Mouse (Mus musculus) cerebellum, adult 9-11 months (tissue): ENCODE data around the gene Mink1.
A peak's percentile ranks its signal among the peaks of the same experiment; 100 is the strongest.

Experiments
- DNase-seq: peaks from one replicate; pipeline ENCODE4 v3.0.0; 2022

The Mink1 gene

DNA sequence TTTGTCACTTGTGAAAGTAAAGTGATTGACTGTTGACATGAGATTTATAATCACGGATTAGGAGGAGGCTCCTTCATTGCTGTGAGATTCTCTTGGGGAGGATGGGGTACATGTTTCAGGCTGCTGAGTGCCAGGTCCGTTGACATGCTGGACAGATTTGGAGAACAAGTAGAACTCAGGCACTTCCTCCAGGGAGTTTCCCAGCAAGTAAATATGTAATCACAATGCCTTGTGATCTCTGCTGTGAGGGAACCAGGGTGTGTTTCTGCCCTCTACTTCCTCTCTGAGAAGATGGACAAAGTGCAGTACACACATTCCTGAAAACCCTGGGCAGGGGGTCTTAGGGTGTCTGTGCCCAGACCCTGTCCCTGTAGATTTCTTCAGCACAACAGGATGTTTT lies 33.0 kb downstream of the Mink1 start:
- no peak for DNase-seq

DNA sequence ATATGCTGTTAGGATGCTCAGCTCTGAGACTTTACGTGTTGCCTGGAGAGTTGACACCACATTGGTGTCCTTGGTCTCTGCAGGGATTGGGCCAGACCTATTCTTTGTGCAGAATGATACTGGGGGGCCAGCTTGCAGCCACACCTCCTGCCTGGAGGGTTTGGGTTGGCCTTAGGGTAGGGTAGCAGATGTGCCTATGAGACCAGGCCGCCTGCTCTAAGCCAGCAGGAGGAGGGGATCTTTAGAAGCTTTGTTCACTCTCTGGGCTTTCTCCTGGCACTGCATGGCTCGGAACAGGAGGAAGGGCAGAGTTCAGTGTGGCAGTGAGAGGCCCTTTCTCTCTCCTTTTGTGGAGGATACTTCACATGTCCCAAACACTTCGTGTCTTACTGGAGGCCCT lies 33.4 kb downstream of the Mink1 start:
- DNase-seq: no peak

DNA sequence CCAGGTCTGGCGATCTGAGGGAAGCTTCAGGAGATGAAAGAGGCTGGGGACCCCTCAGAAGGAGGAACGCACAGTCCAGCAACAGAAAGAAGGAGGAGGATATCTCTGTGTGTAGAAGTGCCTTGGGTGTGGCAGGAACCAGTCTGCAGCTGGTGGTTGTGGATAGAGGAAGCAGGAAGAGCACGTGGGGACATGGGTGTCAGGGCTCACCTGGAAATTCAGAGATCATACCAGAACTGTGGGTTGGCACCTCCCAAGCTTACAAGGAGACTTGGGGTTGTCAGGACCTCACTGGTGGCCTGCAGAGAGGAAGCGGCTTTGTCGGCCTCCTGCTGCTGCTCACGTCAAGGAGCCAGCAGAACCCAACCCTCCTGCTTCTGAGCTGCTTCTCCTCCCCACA lies 34.6 kb downstream of the Mink1 start:
- no peak for DNase-seq

DNA sequence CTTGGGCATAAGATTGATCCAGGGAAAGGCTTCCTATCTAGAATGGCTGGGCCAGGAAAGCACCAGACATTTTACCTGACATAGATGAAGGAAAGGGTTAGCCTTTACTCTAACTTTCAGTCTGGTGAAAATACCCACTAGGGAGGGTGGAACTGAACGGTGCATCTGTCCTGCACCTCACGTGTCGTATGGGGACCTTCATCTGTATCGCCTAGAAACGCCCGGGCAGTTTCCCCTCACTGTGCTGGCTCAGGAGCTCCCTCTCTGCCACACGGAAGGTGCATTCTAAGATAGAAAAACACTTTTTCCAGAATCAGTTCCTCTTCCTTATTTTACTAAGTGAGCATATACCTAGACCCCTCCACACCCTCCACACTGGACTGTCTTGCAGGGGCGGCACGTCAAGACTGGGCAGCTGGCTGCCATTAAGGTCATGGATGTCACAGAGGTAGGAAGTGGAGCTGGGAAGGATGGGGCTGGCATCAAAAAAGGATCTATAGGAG lies 35.8 kb downstream of the Mink1 start:
- no peak for DNase-seq

DNA sequence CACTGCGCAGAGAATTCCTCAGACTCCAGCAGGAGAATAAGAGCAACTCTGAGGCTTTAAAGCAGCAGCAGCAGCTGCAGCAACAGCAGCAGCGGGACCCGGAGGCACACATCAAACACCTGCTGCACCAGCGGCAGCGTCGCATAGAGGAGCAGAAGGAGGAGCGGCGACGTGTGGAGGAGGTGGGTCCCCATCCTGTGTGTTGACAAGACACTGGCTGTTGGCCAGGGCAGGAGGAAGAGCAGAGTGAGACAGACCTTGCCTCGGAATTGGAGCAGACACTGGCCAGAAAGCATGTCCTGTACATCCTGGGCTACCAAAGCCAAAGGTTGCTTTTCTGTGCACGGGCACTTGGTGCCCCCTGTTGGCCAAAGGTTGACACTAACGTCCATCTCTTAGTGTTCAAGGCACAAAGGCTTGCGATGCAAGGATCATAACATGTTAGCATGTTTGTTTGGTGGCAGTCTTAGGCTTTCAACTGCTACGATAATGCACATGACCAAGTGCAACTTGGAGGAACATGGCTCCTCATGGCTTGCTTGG lies 42.4 kb downstream of the Mink1 start:
- DNase-seq: peak; percentile 74

DNA sequence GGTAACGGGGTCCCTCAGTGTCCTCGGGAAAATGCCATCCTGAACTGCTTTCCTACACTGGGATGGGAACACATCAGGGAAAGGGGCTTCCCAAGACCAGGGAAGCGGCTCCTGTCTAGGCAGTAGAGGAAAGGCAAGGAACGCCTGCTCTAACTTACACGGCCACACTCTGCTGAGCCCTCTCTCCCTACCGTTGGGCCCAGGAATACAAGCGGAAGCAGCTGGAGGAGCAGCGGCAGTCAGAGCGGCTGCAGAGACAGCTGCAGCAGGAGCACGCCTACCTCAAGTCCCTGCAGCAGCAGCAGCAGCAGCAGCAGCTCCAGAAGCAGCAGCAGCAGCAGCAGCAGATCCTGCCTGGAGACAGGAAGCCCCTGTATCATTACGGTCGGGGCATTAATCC lies 44.0 kb downstream of the Mink1 start:
- DNase-seq: no peak

DNA sequence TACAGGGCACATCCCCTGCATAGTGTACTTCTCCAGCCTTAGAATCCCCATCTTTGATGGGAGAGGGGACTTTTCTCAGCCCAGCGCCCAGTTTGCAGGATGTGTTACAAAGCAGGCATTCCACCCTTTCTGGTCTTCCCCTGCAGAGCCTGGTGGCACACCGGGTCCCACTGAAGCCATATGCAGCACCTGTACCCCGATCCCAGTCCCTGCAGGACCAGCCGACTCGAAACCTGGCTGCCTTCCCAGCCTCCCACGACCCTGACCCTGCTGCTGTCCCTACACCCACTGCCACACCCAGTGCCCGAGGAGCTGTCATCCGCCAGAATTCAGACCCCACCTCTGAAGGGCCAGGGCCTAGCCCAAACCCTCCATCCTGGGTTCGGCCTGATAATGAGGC lies 44.9 kb downstream of the Mink1 start:
- DNase-seq: no peak

DNA sequence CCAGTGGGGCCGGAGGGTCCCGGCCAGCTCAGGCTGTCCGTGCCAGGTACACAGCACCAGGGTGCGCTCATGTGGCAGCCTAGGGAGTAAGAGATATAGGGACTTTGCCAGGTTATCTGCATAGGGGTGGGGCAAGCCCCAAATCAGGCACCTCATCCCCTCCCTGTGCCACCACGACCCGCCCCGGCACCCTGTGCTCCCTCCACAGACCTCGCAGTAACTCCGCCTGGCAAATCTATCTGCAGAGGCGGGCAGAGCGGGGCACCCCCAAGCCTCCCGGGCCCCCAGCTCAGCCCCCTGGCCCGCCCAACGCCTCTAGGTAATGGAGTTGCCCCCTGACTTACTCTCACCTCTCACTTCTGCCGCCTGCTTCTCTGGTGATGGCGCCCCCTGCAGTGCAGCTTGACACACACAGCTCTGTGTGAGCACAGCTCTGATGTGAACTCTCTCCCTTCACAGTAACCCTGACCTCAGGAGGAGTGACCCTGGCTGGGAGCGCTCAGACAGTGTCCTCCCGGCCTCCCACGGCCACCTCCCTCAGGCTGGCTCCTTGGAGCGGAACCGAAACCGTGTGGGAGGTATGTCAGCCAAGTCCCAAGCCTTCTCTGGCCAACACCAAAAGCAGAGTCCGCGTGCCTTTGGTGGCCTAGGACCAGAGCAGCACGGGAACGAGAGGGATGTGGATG lies 45.8 kb downstream of the Mink1 start:
- DNase-seq: no peak

DNA sequence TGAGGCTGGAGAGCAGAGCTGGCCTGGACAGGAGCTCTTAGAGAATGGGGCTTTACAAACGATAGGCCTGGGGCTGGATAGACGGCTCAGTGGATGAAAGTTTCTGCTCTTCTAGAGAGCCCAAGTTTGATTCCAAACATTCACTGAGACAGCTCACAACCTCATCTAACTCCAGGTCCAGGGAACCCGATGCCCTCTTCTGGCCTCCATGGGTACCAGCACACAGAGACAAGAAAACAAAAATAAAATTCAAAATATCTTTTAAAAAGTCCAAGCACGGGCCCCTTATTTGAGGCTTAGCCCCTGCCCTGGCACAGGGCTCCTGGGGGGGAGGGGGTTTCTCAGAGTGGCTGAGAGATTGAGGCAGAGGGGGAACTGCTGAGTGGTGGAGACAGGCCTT lies 48.1 kb downstream of the Mink1 start:
- no peak for DNase-seq

DNA sequence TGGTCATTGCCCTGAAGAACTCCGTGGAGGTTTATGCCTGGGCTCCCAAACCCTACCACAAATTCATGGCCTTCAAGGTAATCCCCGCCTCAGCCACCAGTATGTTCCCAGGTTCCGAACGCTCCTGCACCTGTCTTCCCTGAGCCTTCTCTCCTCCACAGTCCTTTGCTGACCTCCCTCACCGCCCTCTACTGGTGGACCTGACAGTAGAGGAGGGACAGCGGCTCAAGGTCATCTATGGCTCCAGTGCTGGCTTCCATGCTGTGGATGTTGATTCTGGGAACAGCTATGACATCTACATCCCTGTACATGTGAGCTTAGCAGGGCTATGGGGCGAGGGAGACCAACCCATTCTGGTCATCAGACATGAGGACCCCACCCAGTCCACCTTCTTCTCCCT lies 49.8 kb downstream of the Mink1 start:
- no peak for DNase-seq

DNA sequence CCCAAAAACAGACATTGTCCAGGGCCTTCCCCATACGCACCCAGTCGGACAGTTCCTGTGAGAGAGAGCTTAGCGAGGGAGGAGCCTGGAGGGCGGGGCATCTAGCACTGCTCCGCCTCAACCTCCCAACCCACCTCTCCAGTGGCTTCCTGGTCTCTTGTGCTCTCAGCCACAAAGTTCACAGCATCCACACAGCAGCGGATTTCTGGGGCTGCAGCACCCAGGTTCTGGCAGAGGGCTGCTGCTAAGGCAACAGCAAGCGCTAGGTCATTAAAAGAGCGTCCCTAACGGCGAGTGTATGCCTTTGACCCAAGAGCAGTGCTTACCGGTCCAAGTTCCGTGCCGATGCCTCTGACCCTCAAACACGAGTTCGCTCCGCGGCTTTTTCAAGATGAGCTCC lies 52.4 kb downstream of the Mink1 start:
- DNase-seq: no peak

DNA sequence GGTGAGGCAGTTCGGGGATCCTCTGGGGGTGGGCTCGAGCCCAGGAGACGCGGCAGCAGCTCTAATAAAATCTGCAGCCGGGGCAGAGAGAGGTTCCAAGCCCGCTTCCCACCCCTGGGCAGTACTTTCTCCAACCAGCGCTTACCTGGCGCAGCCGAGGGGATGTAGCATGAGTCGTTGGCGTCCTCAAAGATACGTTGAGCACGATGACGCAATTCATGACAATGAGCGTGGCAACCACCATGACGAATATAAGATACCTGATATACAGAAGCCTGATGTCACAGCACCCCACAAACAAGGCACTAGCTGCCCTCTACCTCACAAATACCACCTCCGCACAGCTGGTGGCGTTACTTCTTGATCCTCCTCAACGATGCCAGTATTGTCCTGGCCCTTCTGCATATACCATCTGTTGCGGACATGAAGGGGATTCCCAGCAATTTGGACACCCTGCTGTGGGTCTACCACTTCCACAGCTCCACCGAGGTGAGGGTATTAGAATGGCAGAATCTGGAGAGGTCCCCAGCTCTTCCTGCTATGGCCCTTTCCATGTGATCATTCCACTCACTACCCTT lies 52.9 kb downstream of the Mink1 start, which contains the start of gene 4930544D05Rik:
TSS of gene 4930544D05Rik (plus strand) at position 333 of the 578 bp plus-strand sequence.
- no peak for DNase-seq

DNA sequence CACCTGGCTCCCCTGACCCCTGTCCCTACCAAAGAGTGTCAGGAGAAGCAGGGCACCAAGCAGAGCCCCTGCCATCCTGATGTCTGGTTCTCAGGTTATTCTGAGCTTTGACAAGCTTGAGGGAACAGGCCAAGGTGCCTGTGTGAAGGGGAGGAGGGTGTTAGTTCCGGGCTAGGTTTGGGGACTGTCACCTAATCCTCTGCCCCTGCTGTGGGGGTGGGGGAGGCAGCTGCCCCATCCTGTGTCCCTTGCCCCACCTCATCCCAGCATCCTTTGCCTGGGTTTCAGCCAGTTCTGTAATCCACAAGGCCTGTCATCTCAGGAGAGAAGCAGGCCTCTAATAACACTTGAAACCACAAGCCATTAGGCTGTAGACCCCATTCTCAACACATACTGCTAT lies 56.4 kb downstream of the Mink1 start, which contains the start of gene Chrne:
TSS of gene Chrne (minus strand) at position 116 of the 400 bp plus-strand sequence.
- DNase-seq: no peak

DNA sequence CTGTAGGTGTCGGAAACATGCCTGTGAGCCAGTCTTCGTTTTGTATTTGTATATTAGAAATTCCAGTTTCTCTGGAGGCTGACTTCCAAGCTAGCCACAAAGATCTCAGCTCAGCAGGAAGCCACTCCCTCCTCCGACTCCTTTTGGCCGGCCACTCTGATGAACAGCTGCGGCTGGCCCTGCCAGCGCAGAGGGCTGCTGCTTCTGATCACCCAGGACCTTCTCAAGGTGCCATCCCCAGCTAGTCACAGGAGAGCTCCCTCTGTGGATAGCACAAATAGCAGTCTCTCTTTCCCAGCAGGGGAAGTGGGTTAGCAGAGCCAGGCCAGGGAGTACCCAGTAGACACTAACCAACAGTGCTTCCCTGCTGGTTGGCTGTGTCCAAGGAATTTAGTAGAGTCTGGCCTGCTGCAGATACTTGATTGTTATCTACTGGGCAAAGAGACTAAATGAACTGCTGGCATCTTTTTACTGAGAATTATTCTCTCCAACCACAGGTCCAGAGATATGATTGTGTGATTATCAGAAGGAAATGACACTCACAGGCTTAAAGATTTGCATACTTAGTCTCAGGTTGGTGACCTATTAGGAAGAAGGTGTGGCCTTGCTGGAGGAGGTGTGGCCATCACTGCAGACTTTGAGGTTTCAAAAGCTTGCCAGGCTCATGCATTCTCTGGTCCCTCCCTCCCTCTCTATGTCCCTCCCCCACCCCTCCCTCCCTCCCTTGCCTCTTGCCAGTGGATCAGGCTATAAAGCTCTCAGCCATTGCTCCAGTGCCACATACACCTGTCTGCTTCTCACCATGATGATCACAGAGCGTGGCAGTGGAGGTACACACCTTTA lies 59.5 kb downstream of the Mink1 start:
- DNase-seq: no peak

DNA sequence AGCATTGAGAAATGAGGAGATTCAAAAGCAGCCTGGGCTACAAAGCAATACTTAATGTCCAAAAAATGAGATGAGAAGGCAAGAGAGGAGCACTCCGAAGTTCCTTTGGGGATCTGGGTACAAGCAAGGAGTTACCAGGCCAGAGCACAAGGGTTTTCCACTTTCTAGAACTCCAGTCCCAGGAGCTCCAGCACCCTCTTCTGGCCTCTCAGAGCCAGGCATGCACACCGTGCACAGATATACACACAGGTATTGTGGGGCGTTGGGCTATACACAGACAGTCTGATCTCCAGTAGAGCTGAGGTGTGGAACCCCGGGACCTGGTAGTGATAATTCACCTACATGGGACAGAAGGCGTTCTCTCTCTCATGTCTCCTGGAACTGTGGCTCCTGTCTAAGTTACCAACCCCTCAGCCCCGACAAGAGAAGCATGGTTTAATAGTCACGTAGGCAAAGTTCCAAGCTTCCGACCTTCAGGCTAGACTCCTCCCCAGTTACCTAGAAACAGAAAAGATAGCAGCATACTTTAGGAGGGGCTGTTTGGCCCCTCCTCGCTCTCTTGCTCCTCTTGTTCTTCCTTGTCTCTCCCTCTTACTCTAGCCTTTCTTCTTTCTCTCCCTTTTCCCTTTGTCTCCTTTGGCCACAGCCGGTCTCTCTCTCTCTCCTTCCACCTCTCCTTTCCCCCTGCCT lies 60.5 kb downstream of the Mink1 start:
- DNase-seq: no peak

DNA sequence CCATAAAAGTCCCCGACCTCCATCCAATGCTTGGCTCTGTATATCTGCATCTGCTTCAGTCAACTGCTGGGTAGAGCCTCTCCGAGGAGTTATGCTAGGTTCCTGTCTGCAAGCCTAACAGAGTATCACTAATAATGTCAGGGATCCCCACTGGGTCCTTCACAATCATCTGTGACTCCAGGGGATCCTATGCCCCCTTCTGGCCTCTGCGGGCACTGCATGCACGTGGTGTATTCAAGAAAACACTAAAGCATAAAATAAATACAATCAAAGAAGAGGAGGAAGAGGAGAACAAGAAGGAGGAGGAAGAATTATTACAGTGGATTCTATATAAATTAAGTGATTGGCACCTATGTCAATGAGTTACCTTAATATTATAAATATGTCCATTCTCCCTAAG lies 62.8 kb downstream of the Mink1 start:
- no peak for DNase-seq

DNA sequence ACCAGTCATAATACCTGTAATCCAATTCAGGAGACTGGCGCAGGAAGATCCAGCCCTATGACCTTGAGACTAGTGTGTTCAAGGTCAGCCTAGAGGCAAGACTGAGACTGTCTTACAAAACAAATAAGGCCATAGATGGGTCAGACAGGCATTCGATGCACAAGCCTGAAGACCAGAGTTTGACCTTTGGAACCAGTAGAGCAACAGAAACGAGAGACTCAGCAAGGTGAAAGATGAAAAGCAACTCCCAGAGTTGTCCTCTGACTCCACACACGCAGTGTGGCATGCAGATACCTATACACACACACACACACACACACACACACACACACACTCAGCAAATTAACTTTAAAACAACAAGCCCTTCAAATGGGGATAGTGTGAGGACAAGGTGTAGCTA lies 64.2 kb downstream of the Mink1 start:
- DNase-seq: no peak

DNA sequence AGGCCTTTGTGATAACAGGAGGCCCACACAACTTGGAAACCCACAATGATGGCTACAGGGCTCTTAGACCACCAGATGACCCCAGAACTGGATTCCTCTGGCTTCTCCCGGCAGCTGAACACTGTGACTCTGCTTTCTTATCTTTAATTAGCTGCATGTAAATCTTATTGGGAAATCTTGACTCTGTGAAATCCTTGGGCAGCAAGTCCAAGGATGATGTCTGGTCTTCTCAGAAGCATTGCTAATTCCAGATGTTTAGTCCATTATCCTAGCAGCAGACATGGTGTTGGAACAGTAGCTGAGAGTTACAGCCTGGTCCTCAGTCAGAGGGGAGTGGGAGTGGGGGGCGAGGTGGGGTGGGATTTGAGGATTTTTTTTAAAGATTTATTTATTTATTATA lies 65.8 kb downstream of the Mink1 start:
- DNase-seq: no peak

DNA sequence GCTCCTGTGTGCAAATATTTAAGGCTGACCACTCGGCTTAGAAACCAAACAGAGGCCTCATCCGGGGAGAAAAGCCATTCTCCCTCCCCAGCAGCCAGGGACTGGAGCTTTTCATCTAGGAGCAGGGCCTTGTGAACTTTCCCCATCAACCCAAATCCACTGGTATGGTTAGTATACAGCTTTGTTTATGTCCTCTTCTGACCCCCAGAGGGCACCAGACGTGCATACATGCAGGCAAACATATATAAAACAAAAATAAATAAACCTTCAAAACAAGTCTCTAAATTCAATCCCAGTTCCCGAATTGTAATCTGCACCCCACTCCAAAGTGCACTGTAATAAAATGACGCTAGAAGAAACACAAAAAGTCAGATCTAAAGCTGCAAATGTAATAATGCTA lies 66.9 kb downstream of the Mink1 start:
- DNase-seq: no peak

DNA sequence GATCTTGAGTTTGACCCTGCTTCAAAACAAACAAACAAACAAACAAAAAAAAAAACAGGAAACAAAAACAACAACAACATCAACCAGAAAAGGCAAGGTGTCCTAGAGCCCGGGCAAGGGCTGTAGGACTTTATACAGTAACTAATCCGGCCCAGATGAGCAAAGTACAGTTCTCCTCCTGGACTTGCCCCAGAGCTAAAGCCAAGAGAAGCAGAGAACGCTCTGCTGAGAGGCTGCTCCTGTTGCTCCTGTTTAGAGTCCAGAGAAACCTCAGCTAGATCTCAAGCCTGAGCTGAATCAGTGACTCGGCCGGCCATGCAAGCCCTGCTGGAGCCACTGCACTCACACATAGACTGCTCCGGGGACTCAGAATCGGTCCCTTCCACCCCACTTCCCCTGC lies 67.4 kb downstream of the Mink1 start:
- DNase-seq: no peak

DNA sequence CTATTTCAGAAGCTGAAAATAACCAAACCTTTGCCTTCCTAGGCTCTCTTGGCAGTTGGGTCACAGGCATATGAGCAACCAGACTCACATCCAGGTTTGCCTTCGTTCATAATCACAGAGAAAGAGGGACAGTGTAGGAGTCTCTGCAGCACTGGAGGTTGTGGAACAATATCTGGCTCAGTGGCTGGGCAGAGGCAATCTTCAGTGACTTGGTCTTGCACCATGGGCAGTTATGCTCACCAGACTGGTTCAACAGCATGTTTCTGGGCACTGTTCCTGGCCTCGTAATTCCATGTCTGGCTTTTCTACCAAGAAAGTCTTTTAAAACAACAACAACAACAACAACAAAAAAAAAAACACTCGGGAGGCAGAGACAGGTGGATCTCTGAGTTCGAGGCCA lies 72.9 kb downstream of the Mink1 start:
- no peak for DNase-seq

DNA sequence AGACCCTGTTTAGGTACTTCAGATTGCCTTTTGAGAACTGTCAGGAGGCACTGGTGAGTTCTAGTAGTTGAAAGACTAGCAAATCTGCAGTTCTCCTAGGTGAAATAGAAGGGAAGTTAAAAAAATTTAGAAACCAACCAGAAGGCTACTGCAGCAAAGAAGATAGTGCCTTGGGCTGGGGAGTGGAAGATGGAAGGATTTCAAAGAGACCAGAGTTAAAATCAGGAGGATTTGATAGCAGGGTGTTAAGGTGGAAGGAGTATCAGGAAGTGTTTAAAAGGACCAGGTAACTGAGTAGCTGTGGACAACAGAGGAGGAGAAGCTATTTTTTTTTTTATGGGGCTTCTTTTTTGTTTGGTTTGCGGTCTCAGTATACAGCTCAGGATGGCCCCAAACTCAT lies 75.1 kb downstream of the Mink1 start:
- no peak for DNase-seq

DNA sequence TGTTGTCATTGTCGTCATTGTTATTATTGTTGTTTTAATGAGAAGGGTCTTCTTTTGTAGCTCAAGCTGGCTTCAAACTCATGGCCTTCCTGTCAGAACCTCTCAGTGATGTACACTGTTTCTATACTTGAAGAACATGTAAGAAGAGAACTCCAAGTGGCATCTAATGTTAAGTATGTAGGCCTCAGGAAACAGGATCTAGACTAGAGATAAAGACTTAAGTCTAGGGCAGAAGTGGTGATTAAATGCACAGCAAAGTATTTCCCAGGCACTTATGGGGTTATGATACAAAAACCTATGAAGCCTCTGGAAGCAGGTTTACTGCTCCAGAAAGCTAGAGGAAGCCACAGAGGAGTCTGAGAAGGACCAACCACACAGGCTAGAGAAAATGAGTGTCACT lies 75.6 kb downstream of the Mink1 start:
- no peak for DNase-seq
